Mouse (Mus musculus): ENCODE measurements around the gene Tex264.
"Not testable (repeated sequence)": the region's sequence is repeated elsewhere in the genome, so short reads cannot be mapped to it uniquely, and the experiment has no call there.

The Tex264 gene

DNA sequence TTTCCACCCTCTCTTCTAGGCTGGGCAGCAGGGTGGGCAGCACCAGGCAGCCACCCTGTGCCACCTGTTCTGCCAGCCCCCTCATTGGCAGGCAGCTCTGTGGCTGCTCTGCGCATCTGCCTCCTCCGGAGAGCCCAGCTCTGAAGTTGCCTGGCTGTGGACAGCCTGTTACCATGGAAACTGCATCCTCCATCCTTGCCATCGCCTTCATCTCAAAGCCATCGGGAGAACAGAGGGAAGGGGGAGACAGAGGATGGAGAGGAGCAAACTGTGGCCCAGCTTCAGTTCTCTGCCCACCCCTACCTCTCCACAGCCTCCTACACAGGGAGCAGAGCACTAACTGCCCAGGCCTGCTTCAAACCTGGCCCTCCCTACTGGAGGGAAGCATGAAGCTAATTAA, 21.3 kb downstream of the Tex264 start:
- in situ Hi-C loops (cut with MboI, MseI) = no loop called here

DNA sequence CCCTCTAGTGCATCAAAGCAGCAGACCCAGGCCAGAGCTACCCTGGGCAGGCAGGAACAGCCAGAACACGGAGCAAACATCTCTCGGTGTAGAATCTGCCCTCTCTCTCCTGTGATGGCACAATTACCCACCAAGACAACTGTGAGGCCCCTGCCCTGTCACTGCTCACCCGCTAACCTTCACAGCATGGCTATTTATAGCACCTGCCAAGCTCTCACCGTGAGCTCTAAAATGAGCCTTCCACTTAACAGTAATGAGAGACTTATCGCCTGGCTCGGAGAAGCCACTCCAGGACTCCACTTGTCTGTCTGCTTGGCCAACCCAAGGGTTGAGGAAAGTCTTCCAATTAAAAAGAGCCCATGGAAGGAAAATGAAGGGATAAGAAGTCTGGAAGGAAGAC, 22.5 kb downstream of the Tex264 start:
- in situ Hi-C loops (cut with MboI, MseI) = no loop called here

DNA sequence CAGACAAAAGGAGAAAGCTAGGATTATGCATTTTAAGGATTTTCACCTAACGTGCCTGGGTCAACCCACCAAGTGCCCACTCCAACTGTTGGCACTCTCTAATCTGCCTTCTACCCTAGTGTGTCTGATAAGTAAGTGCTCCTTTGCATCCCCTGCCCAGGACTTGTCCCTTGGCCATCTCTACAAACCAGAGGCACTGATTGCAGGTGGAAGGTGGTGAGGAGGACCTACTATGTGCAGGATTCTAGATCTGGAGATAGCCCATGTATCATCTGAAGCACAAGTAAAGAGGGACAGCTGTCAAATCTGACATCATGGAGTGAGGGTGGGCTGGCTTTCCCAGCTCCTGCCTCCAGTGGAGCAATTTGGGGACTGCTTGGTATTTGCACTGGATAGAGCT, 25.8 kb downstream of the Tex264 start:
- in situ Hi-C loops (cut with MboI, MseI) = no loop called here

DNA sequence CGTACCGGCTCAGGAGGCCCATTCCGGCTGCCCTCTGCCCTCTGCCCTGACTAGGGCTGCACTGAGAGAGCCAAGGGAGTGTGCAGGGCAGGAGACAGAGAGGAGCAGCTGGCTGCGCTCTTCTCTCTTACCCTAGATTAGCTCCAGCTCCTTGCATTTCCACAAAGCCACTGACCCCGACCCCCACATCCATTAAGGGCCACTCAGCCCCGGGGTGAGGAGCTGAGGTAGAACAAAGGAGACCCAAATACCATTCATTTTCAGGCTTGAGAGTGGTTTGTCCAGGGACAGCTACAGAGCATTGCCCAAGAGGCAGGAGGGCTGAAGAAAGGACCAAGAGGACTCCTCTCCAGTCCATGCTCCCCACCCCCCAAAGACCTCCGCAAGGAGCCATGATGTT, 26.3 kb downstream of the Tex264 start:
- in situ Hi-C loops (cut with MboI, MseI) = no loop called here

DNA sequence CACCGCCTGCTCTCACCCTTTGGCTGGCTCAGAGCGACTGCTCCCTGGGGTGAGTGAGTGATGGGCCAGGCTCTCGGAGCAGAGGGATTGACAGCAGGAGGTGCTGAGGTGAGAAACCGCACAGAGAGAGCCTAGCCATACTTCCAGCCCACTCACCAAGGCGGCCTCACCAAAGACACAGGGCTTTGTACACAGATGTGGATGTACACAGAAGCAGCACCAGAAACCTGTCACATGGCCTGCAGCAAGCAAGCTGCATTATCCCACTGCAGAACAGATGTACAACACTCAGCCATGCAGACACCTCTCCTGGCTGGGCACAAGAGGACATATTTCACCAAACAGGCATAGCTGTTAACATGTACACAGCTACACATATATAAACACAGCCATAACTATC, 28.1 kb downstream of the Tex264 start:
- in situ Hi-C loops (cut with MboI, MseI) = no loop called here

DNA sequence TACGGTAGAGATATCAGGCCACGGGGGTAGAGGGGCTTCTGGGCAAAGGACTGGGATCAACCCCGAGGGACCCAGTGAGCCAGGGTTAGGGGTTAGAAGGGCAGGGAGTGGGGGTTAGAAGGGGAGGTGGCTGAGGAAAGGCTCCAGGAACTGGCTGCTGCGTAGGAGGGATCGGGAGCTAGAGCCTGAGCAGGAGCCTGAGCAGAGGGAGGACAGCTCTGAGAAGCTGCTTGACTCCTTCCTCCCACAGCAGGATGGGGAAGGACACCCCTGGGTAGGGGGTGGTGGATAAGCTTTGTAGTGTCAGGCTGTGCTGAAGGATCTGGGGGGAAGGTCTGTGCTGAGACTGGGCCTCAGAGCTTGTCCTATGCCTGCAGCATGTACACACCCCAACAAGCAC, 28.9 kb downstream of the Tex264 start:
- in situ Hi-C loops (cut with MboI, MseI) = no loop called here

DNA sequence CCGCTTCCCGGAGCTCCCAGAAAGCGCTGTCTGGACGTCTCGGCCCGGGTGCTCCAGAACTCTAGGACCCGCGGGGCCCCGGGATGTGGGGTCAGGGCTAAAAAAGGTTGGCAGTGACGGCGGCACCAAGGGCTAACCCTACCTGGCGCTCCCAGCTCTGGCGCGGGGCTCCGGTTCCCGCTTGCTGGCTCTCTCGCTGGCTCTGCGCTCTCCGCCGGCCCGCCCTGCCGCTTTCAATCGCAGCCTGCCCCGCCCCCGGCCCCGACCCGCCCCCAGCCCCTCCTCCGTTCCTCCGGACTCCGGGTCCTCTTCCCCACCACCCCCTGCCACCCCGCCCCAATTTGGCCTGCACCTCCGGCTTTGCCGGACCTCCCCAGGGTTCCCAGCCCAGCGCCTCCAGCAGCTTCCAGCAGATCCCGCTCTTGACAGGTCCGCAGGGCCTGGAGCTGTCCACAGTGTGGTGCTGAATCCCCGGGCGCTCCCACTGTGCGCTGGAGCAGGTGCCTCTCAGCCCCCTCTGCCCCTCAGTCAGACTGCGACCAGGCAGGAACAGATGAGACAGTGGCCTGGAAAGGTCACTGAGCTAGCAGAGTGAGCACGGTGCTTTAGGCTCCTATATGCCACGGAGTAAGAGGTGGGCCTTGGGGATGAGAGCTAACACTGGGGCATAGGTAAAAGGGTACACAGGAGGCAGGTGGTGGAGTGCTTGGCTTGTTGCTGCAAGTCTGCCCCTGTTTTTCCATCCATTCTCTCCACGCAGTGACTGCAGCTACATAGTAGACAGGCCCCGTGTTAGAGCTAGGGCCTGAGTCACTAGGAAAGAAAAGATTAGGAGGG, 29.6 kb downstream of the Tex264 start, which contains the start of gene Grm2:
Grm2 (minus strand) TSS at position 199 of the 837 bp plus-strand sequence.
- in situ Hi-C loops (cut with MboI, MseI) = no loop called here

DNA sequence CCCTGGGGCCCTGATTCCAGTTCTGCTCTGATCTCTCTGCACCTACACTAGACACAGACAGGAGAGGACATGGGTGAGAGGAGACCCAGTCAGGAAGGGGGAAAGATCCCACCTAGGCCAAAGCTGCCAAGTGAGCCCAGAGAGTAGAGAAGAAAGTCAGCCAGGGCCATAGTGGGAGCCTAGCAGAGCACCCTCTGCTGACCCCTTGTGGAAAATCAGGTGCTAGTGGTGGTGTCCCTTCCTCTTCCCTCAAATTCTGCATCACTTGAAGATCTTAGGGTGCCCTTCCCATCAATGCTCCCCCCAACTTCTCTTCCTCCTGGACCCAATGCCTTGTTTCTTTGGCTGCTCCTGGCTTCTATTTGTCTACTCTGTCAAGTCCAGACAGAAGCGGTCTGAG, 33.0 kb downstream of the Tex264 start:
- in situ Hi-C loops (cut with MboI, MseI) = loop anchor here (5.0 kb wide), 1 partner anchor 125 kb away; no protein-coding TSS in a partner anchor

DNA sequence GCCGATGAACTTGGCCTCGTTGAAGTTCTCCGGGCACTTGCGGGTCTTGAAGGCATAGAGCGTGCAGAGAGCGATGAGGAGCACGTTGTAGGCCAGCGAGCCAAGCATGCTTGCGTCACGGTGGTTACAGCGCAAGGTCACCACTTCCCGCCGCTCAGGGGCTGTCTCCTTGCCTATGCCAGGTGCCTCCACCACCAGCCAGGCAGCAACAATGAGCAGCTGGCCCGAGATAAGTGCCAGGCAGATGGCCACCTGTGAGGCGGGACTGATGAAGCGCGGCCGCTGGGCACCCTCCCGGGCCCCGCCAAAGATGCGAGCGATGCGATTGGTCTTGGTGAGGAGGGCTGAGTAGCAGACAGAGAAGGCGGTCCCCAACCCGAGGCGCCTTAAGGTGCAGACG, 38.5 kb downstream of the Tex264 start:
- in situ Hi-C loops (cut with MboI, MseI) = no loop called here

DNA sequence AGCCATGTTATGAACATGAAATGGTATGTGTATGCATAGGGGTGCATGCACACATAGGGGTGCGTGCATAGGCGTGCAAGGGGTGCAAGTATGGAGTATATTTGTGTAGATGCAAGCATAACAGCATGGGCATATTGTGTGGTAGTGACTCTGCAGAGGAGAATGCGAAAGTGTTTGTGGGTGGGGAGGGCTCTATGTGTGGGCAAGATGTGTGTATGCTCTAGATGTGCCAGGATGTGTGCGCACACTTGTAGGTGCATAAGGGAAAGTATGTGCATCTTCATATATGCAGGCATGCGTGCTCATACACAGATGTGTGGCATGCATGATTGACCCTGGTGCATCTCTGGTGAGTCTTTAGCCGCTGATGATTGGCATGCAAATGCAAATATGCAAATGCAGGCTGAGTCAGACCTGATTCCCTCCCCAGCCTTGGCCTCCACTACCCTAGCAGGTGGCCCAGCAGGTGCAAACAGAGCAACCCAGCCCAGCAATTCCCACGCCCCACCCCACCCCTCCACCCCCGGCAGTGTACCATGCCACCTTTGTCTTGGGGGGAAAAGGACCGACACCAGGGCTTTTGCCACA, 39.9 kb downstream of the Tex264 start:
- in situ Hi-C loops (cut with MboI, MseI) = no loop called here

DNA sequence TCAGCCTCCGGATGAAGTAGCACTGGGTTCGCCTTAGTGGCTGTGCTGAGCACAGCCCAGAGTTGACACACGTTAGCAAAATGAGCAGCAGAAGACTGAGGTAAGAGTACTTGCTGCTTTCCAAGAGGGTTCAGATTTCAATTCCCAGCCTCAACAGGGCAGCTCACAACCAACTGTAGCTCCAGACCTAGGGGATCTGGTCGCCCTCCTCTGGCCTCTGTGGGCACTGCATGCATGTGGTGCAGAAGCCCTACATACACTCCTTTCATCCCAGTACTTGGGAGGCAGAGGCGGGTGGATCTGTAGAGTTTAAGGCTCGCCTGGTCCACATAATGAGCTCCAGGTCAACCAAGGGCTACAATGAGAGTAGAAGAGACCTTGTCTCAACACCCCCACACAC, 41.9 kb downstream of the Tex264 start:
- in situ Hi-C loops (cut with MboI, MseI) = loop anchor here (5.0 kb wide), 1 partner anchor 46 kb away; no protein-coding TSS in a partner anchor

DNA sequence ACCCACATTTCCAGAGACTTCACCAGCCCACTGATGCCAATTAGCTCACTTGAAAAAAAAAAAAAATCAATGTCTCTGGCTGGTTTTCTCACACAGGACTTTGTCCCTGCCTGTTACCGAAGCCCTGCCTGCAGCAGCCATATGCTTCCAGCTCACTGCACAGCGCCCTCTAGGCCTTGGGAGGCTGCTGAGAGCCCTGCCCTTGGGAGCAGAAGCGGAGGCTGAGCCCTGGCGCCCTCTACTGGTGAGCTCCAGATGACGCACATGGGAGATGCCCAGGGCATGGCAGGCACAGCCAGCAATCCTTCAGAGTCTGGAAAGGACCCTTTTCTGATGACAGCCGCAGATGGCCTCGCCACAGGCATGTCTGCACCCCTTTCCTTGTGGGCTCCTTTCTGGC, 42.6 kb downstream of the Tex264 start:
- in situ Hi-C loops (cut with MboI, MseI) = loop anchor here (5.0 kb wide), 1 partner anchor 46 kb away; no protein-coding TSS in a partner anchor

DNA sequence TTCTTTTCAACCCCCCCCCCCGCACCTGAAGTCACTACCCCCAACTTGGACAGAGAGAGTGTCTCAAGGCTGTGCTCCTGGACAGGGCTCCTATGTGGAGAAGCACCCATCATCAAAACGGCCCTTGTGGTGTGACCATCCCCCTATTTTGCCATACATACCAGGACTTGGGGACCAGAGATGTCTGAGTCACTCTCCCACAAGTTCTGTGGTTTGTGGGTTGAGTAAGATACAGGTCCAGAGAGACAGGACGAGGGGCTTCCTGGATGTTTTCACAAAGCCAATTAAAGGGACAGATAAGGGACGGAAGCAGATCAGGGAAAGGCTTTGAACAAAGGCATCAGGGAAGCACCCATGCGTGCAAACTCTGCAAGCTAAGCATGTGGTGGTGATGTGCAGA, 44.4 kb downstream of the Tex264 start:
- in situ Hi-C loops (cut with MboI, MseI) = loop anchor here (5.0 kb wide), 1 partner anchor 44 kb away; no protein-coding TSS in a partner anchor

DNA sequence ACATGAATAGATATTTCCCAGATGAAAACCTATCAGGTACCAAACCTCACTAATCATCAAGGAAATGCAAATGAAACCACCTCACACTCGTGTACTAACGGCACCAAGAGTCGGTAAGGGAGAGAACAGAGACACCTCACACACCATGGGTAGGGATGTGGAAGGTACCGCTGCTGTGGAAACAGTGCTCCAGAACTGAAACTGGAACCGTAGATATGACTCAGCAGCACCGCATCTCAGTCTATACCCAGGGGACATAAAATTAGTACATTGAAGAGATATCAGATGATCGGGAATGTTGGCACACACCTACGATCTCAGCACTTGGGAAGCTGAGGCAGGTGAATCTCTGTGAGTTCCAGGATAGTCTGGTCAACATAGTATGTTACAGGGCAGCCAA, 47.6 kb downstream of the Tex264 start:
- in situ Hi-C loops (cut with MboI, MseI) = no loop called here

DNA sequence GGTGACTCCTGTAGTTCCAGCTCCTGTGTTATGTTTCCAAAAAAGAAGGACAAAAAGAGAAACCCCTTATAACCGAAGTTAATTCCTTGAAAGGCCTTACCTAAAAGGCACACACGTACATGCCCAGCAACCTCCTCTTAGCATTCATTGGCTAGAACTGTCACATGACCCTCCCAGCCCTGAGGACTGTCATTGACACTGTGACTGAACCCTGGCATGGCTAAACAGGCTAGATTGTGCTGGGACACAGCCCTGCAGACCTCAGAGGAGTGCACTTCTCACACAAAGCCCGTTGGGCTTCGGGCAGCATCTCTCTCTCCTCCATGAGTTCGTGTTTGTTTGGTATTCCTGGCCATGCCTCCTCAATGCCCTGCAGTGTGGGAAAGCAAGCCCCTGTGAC, 53.5 kb downstream of the Tex264 start:
- in situ Hi-C loops (cut with MboI, MseI) = no loop called here

DNA sequence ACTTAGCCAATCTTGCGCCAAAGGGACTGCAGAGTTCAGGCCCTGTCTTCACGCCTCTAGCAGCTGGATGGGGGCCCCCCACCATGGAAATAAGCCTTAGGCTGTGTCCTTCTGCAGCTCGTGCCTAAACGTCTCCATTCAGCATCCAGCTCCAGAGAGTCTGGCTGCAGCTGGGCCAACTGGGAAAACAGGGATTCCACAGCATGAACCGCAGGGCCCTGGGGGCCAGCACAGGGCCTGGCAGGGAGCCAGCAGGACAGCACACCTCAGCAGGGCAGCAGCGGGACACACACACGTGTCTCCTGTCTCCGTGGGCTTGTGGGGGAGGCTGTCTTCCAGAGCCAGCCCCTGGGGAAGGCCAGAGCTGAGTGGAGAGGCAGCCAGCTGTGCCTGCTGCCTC, 57.9 kb downstream of the Tex264 start:
- in situ Hi-C loops (cut with MboI, MseI) = not testable (repeated sequence)

DNA sequence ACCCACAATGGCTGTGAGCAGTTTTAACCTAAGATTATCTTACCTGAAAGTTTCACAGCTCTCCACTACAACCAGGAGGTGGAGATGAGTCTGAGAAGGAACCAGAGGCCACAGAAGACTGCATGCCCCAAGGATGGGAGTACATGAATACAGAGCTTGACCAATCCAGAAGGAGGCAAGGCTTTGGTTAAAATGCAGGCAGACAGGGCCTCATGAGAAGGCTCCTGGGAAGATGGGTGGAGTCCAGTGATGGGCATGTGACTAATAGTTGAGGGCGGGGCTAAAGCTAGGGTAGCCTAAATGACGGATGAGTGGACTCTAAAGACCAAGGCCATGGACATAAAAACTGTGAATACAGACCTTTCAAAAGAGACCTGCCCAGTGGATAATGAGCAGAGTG, 59.4 kb downstream of the Tex264 start, which contains the start of gene Iqcf6:
Iqcf6 (plus strand) TSS at position 301 of the 400 bp plus-strand sequence.
- in situ Hi-C loops (cut with MboI, MseI) = no loop called here

DNA sequence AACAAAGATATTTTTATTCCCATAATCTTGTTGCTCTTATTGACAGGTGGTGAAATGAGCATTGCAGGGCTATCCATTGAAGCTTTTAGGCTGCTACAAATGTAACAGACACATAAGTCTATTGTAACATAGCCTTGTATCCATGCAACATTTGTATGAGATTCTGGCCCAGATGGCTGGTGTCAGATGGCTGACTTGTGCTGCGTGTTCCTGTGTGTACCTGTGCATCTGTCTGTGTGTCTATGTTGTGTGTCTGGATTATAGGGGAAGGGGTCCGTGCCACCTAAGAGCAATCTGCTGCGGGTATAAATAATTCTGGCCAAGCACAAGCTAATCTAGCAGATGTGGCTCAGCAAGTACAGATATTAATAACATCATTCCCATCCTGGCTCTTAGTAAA, 68.2 kb downstream of the Tex264 start:
- in situ Hi-C loops (cut with MboI, MseI) = no loop called here

DNA sequence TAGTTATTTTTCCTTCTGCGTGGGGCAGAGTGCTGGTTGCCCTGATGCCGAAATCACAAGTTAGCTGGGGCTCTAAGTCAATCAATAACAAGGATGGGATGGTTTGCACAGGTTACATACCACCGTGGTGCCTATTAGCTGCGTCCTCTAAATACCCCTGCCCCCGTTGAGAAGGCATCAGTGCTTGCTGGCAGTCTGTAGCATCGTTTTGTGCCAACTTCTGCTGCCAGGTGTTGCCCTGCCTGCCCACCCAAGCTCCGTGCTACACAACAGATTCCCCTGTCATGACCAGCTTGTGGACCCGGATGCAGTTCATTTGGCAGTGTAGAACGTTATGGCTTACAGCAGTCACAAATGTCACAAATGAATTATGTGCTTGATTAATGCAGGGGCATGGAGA, 69.4 kb downstream of the Tex264 start:
- in situ Hi-C loops (cut with MboI, MseI) = no loop called here

DNA sequence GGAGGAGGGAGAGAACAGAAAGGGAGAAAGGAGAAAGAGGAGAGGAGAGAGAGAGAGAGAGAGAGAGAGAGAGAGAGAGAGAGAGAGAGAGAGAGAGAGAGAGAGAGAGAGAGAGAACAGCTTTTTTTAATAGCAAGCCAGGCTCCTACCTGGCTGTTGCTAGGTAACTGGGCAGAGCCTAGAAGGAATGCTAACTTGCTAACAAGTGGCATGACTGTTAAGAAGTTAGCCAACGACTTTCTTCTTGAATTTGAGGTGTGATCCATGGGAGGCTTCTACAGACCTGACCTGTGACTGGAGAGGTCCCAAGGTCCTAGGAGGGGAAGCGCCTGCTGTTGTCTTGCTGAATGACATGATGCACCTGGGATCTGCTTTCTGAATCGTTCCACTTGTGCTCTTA, 71.1 kb downstream of the Tex264 start:
- in situ Hi-C loops (cut with MboI, MseI) = no loop called here

DNA sequence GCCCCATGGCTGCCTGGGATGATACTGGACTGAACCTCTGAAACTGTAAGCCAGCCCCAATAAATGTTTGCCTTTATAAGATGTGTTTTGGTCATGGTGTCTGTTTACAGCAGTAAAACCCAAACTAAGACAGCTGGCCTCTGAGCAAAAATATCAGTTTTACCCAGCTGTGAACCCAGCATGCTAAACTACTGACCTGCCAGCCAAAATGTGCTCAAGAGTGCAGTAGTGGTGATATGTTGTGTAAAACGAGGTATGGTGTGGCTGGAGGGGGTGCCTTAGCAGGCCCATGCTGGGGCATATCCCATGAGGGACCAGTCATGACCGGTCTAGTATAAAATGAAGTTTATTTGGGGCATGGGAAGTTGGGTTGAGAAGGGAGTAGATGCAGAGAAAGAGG, 71.8 kb downstream of the Tex264 start:
- in situ Hi-C loops (cut with MboI, MseI) = no loop called here

DNA sequence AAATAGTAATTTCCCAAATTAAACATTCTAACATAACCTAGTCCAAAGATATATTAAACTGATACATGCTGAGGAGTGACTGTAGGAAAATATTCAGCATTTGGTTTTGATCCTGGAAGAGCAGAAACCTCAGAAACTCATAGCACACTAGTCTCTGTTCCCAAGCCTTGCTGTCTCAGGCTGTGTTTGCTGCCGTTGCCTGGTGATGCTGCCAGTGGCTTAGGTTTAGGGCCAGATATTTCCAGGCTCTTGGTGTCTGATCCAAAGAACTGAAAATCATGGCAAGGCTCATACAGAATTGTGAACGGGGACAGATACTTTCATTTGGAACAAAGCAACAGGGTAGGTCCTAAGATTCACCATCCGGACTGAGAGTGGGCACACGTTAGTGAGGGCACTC, 75.0 kb downstream of the Tex264 start:
- in situ Hi-C loops (cut with MboI, MseI) = no loop called here
